12 mouse cellular contexts compared by ENCODE assay signal in genomic region chr15:25754342-25754951, GRCm38 (mm10).
A peak's percentile ranks its signal among the peaks of the same experiment; 100 is the strongest.
DNase-seq lines count a peak whose midpoint lies in the region; ATAC-seq and TF ChIP-seq lines count a peak whose summit lies in the region.
"Had no signal": no experiment of that assay in that cellular context is flagged by ENCODE, and none has a peak within 500 bp of the region (broad histone marks: within the 10 kb centered on the region; RNA-seq: fewer than 3 reads in every experiment).

No protein-coding gene starts in this region.

- no peak for TF ChIP-seq EP300 in heart, adult 2 months (IDR thresholded peaks at IDR 0.05; ENCODE audit: insufficient read depth, low read depth, low read length)

- H3K4me1 ChIP-seq in hindbrain, embryonic 11.5 days (replicated peaks; ENCODE audit: control insufficient read depth, insufficient read depth, low read length): no peaks in the 10 kb centered on the region; the same call in none of the 2 replicates
- no peaks in the 10 kb centered on the region for H3K4me1 ChIP-seq in heart, adult 2 months (ENCODE audit: control insufficient read depth, insufficient read depth, low read length)
- H3K4me1 ChIP-seq: heart, embryonic 12.5 days had no signal

- H3K27me3 ChIP-seq in hindbrain, embryonic 11.5 days (ENCODE audit: control insufficient read depth, insufficient read depth, low read length): no peaks in the 10 kb centered on the region
- H3K27me3 ChIP-seq in heart, adult 2 months (ENCODE audit: control insufficient read depth, insufficient read depth, low read length): no peaks in the 10 kb centered on the region
- H3K27me3 ChIP-seq: embryonic facial prominence, embryonic 15.5 days; heart, embryonic 12.5 days had no signal

- TF ChIP-seq CTCF in heart, adult 2 months (IDR thresholded peaks at IDR 0.05): no peak

- H3K79me2 ChIP-seq in heart, adult 2 months (replicated peaks; ENCODE audit: control insufficient read depth, insufficient read depth, low read length): no peaks in the 10 kb centered on the region

- intact Hi-C loops in heart, adult 2 months (cut with DNase I): no loop called here

- no peak for TF ChIP-seq POLR2A in heart, adult 2 months (IDR thresholded peaks at IDR 0.05; ENCODE audit: insufficient read depth, low read depth, low read length)

- H3K9ac ChIP-seq in hindbrain, embryonic 11.5 days (ENCODE audit: low read depth, low read length): peak overlapping the region; percentile 72
- H3K9ac ChIP-seq in heart, adult 2 months (ENCODE audit: low read depth, low read length): no peak overlapping the region
- H3K9ac ChIP-seq: embryonic facial prominence, embryonic 15.5 days; heart, embryonic 12.5 days had no signal

- H3K4me2 ChIP-seq in hindbrain, embryonic 11.5 days (replicated peaks; ENCODE audit: low read depth, low read length): peak overlapping the region; percentile 34
- H3K4me2 ChIP-seq: embryonic facial prominence, embryonic 15.5 days; heart, embryonic 12.5 days had no signal

- H3K36me3 ChIP-seq in hindbrain, embryonic 11.5 days (ENCODE audit: control insufficient read depth, insufficient read depth, low read length): no peaks in the 10 kb centered on the region
- no peaks in the 10 kb centered on the region for H3K36me3 ChIP-seq in heart, adult 2 months (ENCODE audit: control insufficient read depth, insufficient read depth, low read length)

- no peaks in the 10 kb centered on the region for H3K9me3 ChIP-seq in hindbrain, embryonic 11.5 days (ENCODE audit: control insufficient read depth, low read length)
- H3K9me3 ChIP-seq: embryonic facial prominence, embryonic 15.5 days; heart, embryonic 12.5 days had no signal

- DNase-seq in layer of hippocampus, postnatal 14 days (ENCODE audit: low spot score in 2 of 2): peak; percentile 54 to 71
- no peak for DNase-seq in layer of hippocampus, adult 11-12 months (ENCODE audit: low spot score)
- DNase-seq in brain, adult 2 months (ENCODE audit: low read depth, low spot score): peak; percentile 26
- DNase-seq in hindbrain, embryonic 11.5 days (ENCODE audit: low spot score): peak; percentile 68
- peak; percentile 44 for DNase-seq in neural tube, embryonic 10.5 days (ENCODE audit: extremely low spot score, low spot score)
- DNase-seq in c-Kit-positive CD71-positive TER-119-positive erythroid progenitor cells, embryonic 14.5 days (ENCODE audit: low spot score): no peak
- DNase-seq in lung, adult 18-20 months: no peak
- DNase-seq in heart, adult 2 months: no peak
- DNase-seq: adrenal gland, adult 8-10 months; kidney, adult 8-10 months had no signal

- ATAC-seq in hindbrain, embryonic 11.5 days (ENCODE audit: low FRiP score): peak; percentile 89

- WGBS in hindbrain, embryonic 11.5 days: 21% methylated on average over 13 of the region's 13 CpGs
- WGBS in heart, adult 2 months: 74% methylated on average over 13 of the region's 13 CpGs

- H3K27ac ChIP-seq in hindbrain, embryonic 11.5 days (ENCODE audit: low read depth, low read length): peak overlapping the region; percentile 94
- H3K27ac ChIP-seq in heart, adult 2 months: no peak overlapping the region
- H3K27ac ChIP-seq: embryonic facial prominence, embryonic 15.5 days had no signal

- peak overlapping the region; percentile 35 for H3K4me3 ChIP-seq in hindbrain, embryonic 11.5 days (ENCODE audit: low read depth, low read length)
- H3K4me3 ChIP-seq in heart, adult 2 months: no peak overlapping the region
- H3K4me3 ChIP-seq: embryonic facial prominence, embryonic 15.5 days; heart, embryonic 12.5 days had no signal

Comparison
In these comparisons a context has a peak if more than half of its experiments do, and no peak if none do; other contexts are left out.
1. DNase-seq: peak in layer of hippocampus, postnatal 14 days (2 of 2), brain, adult 2 months (single experiment), hindbrain, embryonic 11.5 days (single experiment) and neural tube, embryonic 10.5 days (single experiment); none in layer of hippocampus, adult 11-12 months (single experiment), c-Kit-positive CD71-positive TER-119-positive erythroid progenitor cells, embryonic 14.5 days (single experiment), lung, adult 18-20 months (0 of 2) and heart, adult 2 months (0 of 2).